Mouse (Mus musculus) hindbrain, embryonic 15.5 days (tissue): ENCODE data around the gene Limk2. TPM values are rescaled to one million over a fixed set of nuclear protein-coding genes. Genes with fewer than 3 reads are reported as not detected.
A peak's percentile ranks its signal among the peaks of the same experiment; 100 is the strongest.

Source experiments
- ATAC-seq: fragments of 200-750 bp; cut with Nextera tagmentation; 2 replicates; pipeline ENCODE4 v1.8.0; 2017; ENCODE audit warnings: low read depth, moderate number of reproducible peaks, moderate TSS enrichment; ENCODE audit not compliant: low FRiP score
- H3K27ac ChIP-seq: fragments of 300-500 bp; sonication (generic); replicated peaks from 2 replicates; pipeline ENCODE4 v1.5.1; 2015; ENCODE audit warnings: mild to moderate bottlenecking, inconsistent platforms
- H3K27me3 ChIP-seq: fragments of 300-500 bp; sonication (generic); 2 replicates; pipeline ENCODE4 v1.6.1; 2015; ENCODE audit warnings: control low read depth, inconsistent platforms
- H3K36me3 ChIP-seq: fragments of 300-500 bp; sonication (generic); 2 replicates; pipeline ENCODE4 v1.6.1; 2015; ENCODE audit warnings: control low read depth, inconsistent platforms
- H3K4me1 ChIP-seq: fragments of 300-500 bp; sonication (generic); replicated peaks from 2 replicates; pipeline ENCODE4 v1.6.1; 2015; ENCODE audit warnings: control low read depth, inconsistent platforms
- H3K4me2 ChIP-seq: fragments of 300-500 bp; sonication (generic); 2 replicates; pipeline ENCODE4 v1.6.1; 2015; ENCODE audit warnings: moderate library complexity, mild to moderate bottlenecking, inconsistent platforms
- H3K4me3 ChIP-seq: fragments of 300-500 bp; sonication (generic); 2 replicates; pipeline ENCODE4 v1.5.1; 2015; ENCODE audit warnings: mild to moderate bottlenecking, inconsistent platforms
- H3K9ac ChIP-seq: fragments of 300-500 bp; sonication (generic); 2 replicates; pipeline ENCODE4 v1.6.1; 2015; ENCODE audit warnings: inconsistent platforms
- H3K9me3 ChIP-seq: fragments of 300-500 bp; sonication (generic); 2 replicates; pipeline ENCODE4 v1.6.1; 2016; ENCODE audit warnings: control low read depth, inconsistent platforms
- WGBS: fragments of 180-500 bp; shearing (Covaris S2); methylation state at CpG from one replicate; pipeline ENCODE4 v1.1.7; 2015; 5-methylcytosine and 5-hydroxymethylcytosine counted together
- polyA plus RNA-seq: library from polyadenylated mRNA; unstranded; fragments of >200 nt; fragmentation: Nextera tagmentation; extraction: Ambion mirVana; gene quantifications from 2 replicates; pipeline ENCODE4 v1.2.1, GENCODE M21; 2015

Gene Limk2
- polyA plus RNA-seq, 1 experiment from 2014 or later = 158 TPM

DNA sequence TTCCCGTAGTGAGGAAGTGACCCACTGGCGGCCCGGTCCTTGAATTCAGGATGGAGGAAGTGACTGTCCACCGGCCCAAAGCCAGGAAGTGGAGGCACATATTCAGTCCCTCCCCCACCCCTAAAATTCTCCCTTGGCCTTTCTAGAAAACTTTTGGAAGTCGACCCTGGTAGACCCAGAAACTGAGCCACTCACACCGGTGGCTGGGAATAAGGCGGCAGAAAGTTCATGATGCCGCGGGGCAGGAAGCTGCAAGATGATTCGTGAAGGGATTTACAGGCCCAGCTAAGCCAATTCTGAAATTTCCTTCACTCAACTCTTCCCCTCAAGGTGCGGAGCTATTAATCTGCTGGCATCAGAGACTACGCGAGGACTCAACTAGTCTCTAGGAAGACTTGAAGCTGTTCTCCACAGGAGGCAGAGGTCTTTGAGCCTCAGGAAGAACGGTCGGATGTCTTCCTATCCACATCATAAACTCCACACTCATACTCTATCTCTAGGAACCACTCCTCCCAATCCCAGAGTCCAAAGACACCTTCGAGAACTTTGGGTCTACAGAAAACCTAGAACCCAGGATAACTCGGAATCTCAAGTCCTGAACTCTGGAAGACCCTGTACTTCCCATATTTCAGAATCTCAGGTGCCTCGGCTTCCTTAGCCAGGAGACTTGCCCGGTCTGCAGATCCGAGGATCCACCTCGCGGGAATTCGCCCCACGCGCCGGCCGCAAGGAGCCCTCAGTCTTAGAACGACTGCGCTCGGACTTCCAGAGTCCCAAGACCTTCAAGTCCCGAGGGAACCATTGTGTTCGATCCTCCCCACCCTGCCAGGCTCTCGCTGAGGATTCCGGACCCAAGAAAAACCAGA is 625 bp downstream of the Limk2 start:
- Histone ChIP-seq H3K9me3 (no peaks in the 10 kb centered on the region), H3K27me3 (no peaks in the 10 kb centered on the region), H3K9ac (peak overlapping the region; percentile 76), H3K4me2 (peak overlapping the region; percentile 80), H3K36me3 (no peaks in the 10 kb centered on the region), H3K27ac (peak overlapping the region; percentile 71), H3K4me3 (peak overlapping the region; percentile 78), H3K4me1 (peaks cover 18% of the 10 kb centered on the region)
- 8% methylated on average over 34 of the region's 34 CpGs for WGBS
- no peak for ATAC-seq

DNA sequence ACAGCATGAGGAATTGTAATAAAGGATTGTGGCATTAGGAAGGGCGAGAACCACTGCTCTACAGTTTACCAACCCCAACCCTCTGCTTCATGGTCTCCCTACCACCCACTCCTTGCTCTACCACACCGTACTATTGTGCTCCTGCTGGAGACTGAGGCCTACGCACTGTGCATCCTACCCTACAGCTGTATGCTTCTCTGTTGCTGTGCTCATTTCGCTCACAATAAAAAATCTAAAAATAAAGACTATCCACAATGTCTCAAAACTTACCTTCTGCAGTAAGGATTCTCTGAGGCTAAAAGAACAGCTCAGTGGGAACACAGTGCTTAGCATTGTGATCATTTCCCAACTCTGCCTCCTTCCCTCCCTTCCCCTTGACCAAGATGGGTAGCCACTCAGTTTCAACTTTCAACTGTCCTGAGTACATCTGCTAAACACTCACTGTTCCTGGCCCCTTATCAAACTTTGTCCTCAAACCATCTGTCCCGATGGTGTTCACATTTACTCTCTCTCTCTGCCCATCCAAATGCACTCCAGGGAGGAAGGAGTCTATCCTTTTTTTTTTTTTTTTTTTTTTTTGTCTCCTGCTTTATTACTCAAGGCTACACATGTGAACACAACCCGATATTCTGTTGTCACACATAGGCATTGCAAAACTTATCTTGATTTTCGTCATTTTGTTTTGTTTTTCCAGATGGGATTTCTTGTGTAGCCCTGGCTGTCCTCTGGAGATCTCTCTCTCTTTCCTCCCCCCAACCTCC is 4.5 kb downstream of the Limk2 start:
- H3K4me1 ChIP-seq = peaks cover 18% of the 10 kb centered on the region
- WGBS = 86% methylated on average over 7 of the region's 7 CpGs
- no peaks in the 10 kb centered on the region for H3K36me3 ChIP-seq
- ATAC-seq = no peak
- no peaks in the 10 kb centered on the region for H3K27me3 ChIP-seq
- no peak overlapping the region for H3K27ac ChIP-seq
- H3K9ac ChIP-seq = no peak overlapping the region
- H3K9me3 ChIP-seq = no peaks in the 10 kb centered on the region
- H3K4me2 ChIP-seq = no peak overlapping the region
- no peak overlapping the region for H3K4me3 ChIP-seq

DNA sequence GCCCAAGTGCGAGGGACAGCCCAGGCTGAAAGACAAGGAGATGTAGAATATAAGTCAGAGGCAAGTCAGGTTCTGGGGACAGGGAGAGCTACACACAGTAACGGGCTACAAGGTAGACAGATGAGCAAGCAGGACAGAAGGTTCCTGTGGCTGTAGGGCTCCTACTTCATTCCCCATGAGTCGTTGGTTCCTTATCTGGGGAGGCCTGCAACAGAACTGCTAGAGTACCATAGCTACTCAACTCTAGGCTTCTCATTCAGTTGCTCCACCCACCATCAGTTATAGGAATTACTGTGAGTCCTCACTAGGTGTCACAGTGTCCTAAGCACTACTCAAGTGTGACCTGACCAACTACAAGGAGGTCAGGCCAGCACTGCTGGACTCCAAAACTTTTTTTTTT is 6.0 kb downstream of the Limk2 start:
- Histone ChIP-seq H3K27ac (no peak overlapping the region), H3K4me3 (no peak overlapping the region), H3K36me3 (no peaks in the 10 kb centered on the region), H3K4me1 (peaks cover 5% of the 10 kb centered on the region), H3K9ac (no peak overlapping the region), H3K27me3 (no peaks in the 10 kb centered on the region), H3K9me3 (no peaks in the 10 kb centered on the region), H3K4me2 (no peak overlapping the region)
- no peak for ATAC-seq
- 91% methylated on average over 3 of the region's 3 CpGs for WGBS

DNA sequence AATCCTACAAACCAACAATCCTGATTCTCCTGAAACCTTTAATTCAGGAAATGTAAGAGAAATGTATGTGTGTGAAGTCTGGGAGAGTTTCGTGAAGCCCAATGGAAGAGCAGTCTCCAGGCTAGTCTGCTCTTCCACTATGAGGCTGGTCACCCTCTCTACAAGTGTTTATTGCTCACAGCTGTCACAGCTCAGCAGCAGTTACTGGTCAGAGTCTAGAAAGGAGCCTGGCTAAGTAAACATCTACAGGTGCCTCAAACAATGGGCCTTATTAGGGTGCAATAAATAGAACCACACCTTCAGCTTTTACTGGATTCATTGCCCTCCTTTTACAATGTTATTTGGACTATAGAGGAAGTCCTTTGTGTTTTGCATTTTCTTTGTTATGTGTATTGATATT is 10.7 kb downstream of the Limk2 start:
- Histone ChIP-seq H3K9me3 (no peaks in the 10 kb centered on the region), H3K27ac (no peak overlapping the region), H3K9ac (no peak overlapping the region), H3K4me3 (no peak overlapping the region), H3K27me3 (no peaks in the 10 kb centered on the region), H3K4me1 (0 out of 2 replicates have a peak, but pooled peaks cover 6% of the 10 kb centered on the region), H3K36me3 (no peaks in the 10 kb centered on the region), H3K4me2 (no peak overlapping the region)
- ATAC-seq = no peak
- 88% methylated on average over 1 of the region's 1 CpGs for WGBS

DNA sequence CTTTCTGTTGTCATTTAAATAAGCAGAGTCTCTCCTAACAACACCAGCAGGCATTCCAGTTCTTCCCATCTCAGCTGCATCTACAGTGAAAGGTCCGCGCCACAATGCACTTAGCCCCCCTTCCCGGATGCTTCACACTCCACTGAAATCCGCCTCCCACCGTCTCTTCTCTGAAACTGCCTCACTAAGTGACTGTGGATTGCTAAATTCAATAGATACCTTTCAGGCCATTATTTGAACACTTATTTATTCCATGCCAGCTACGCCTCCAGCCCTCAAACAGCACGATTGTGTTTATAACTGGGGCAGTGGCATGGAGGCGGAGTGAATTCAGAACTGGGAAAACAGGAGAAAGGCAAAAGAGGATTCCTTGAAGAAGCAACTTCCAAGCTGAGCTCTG is 12.4 kb downstream of the Limk2 start:
- Histone ChIP-seq H3K4me2 (no peak overlapping the region), H3K27me3 (no peaks in the 10 kb centered on the region), H3K4me1 (0 out of 2 replicates have a peak, but pooled peaks cover 6% of the 10 kb centered on the region), H3K9me3 (no peaks in the 10 kb centered on the region), H3K36me3 (no peaks in the 10 kb centered on the region), H3K4me3 (no peak overlapping the region), H3K9ac (no peak overlapping the region), H3K27ac (peak overlapping the region; percentile 61)
- peak; percentile 77; the same call in 1 of the 2 replicates for ATAC-seq
- 20% methylated on average over 8 of the region's 8 CpGs for WGBS

DNA sequence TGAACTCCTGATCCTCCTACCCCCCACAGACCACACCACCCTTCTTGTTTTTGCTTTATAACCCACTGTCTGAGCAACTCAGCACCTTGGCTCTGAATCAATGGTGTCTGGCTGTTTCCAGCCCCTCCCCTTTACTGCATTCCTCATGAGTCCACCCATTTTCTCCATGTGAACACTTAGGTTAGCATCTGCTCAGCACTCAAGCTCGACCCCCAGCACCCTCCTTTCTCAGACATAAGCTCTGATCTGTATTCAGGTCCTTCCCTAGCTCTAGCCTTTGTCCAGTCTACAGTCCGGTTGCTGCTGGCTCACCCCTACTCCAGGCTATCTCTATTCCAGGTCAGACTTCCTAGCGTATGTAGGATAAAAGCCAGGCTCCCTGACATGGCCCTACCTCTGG is 12.9 kb downstream of the Limk2 start:
- Histone ChIP-seq H3K27me3 (no peaks in the 10 kb centered on the region), H3K9ac (no peak overlapping the region), H3K9me3 (no peaks in the 10 kb centered on the region), H3K36me3 (no peaks in the 10 kb centered on the region), H3K4me2 (no peak overlapping the region), H3K27ac (peak overlapping the region; percentile 61; the same call in 1 of the 2 replicates), H3K4me3 (no peak overlapping the region), H3K4me1 (0 out of 2 replicates have a peak, but pooled peaks cover 6% of the 10 kb centered on the region)
- WGBS = 37% methylated on average over 3 of the region's 3 CpGs
- peak; percentile 85 for ATAC-seq

DNA sequence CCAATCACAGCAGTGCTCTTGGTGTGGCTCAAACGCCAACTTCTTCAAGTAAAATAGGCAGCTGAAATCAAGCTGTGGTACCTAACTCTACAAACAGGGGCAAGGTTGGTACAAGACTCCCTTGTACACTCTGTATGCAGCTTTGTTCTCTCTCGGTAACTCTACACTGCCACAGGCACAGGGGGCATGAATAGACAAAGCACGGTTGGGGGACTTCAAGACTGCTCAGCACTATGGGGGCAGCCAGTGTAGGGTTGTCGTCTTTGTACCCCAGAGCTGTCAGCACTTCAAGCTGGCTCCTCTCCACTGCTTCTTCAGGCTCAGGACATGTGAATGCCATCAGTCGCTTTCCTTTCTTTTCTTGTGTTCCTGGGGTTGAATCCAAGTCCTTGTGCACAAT is 14.5 kb downstream of the Limk2 start:
- Histone ChIP-seq H3K36me3 (no peaks in the 10 kb centered on the region), H3K27ac (0 out of 2 replicates have a peak overlapping the region, but pooled peaks have one; percentile 22), H3K4me1 (0 out of 2 replicates have a peak, but pooled peaks cover 6% of the 10 kb centered on the region), H3K4me2 (no peak overlapping the region), H3K9me3 (no peaks in the 10 kb centered on the region), H3K4me3 (no peak overlapping the region), H3K27me3 (no peaks in the 10 kb centered on the region), H3K9ac (no peak overlapping the region)
- peak; percentile 51; the same call in 1 of the 2 replicates for ATAC-seq
- 37% methylated on average over 5 of the region's 5 CpGs for WGBS

DNA sequence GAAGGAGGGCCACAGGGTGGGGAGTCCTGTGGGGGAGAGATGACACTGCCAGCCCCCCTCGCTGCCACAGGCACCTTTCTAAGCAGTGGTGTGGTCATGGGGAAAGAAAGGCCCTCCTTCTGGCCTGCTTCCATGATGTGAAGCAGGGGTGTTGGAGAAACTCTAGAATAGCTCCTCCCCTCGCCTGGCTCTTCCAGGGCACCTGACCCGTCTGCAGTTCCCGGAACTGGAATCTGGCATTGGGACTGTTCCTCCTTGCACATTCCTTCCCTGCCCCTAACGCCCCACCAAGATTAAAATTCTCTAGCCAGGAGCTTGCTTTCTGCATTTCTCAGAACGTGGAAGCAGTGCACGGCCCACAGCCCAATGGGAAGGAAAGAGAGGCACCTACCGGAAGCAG is 16.5 kb downstream of the Limk2 start:
- H3K27ac ChIP-seq = 0 out of 2 replicates have a peak overlapping the region, but pooled peaks have one; percentile 25
- no peak overlapping the region for H3K9ac ChIP-seq
- H3K9me3 ChIP-seq = no peaks in the 10 kb centered on the region
- no peak for ATAC-seq
- H3K4me1 ChIP-seq = 0 out of 2 replicates have a peak, but pooled peaks cover 6% of the 10 kb centered on the region
- H3K36me3 ChIP-seq = no peaks in the 10 kb centered on the region
- H3K4me2 ChIP-seq = no peak overlapping the region
- no peak overlapping the region for H3K4me3 ChIP-seq
- 78% methylated on average over 8 of the region's 8 CpGs for WGBS
- no peaks in the 10 kb centered on the region for H3K27me3 ChIP-seq

DNA sequence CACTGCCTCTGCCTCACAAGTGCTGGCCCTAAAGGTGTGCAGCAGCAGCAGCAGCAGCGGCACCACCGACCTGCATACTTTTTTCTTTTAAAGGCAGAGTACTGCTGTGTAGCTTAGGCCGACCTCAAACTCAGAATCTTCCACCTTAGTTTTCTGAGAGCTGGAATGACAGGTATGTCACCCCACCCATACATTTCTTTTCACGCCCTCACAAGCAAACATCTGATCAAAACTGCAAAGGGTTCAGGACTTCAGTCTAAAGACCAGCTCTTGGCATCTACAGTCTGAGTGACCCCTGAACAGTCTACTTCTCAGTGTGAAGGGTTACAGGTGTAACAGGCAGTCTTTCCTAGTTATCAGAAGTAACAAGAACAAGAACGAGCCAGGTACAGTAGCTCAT is 18.2 kb downstream of the Limk2 start:
- H3K36me3 ChIP-seq = no peaks in the 10 kb centered on the region
- H3K27ac ChIP-seq = no peak overlapping the region
- ATAC-seq = no peak
- no peaks in the 10 kb centered on the region for H3K27me3 ChIP-seq
- no peak overlapping the region for H3K9ac ChIP-seq
- no peaks in the 10 kb centered on the region for H3K9me3 ChIP-seq
- peaks cover 5% of the 10 kb centered on the region for H3K4me1 ChIP-seq
- H3K4me3 ChIP-seq = no peak overlapping the region
- 89% methylated on average over 5 of the region's 5 CpGs for WGBS
- H3K4me2 ChIP-seq = no peak overlapping the region

DNA sequence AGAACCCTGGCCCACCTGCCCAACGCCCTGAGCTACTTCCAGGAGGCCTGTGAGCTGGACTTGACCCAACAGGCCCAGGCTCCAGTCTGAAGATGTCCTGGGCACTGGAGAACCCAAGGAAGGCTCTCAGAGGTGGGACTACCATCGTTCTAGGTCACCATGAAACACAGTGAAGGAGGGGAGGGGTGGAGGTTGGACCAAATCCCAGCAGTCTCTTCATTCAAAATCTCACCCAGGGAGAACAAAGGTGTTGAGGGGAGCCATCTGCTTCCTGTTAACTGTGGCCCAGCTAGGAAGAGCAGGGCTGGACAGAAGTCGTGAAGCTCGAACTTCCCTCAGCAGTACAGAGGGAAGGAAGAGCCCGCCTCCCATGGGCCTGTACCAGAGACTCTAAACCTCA is 19.0 kb downstream of the Limk2 start:
- H3K27me3 ChIP-seq = no peaks in the 10 kb centered on the region
- H3K9me3 ChIP-seq = no peaks in the 10 kb centered on the region
- no peak overlapping the region for H3K27ac ChIP-seq
- H3K9ac ChIP-seq = no peak overlapping the region
- ATAC-seq = no peak
- no peaks in the 10 kb centered on the region for H3K36me3 ChIP-seq
- no peak overlapping the region for H3K4me3 ChIP-seq
- 85% methylated on average over 5 of the region's 5 CpGs for WGBS
- H3K4me2 ChIP-seq = no peak overlapping the region
- H3K4me1 ChIP-seq = peaks cover 5% of the 10 kb centered on the region

DNA sequence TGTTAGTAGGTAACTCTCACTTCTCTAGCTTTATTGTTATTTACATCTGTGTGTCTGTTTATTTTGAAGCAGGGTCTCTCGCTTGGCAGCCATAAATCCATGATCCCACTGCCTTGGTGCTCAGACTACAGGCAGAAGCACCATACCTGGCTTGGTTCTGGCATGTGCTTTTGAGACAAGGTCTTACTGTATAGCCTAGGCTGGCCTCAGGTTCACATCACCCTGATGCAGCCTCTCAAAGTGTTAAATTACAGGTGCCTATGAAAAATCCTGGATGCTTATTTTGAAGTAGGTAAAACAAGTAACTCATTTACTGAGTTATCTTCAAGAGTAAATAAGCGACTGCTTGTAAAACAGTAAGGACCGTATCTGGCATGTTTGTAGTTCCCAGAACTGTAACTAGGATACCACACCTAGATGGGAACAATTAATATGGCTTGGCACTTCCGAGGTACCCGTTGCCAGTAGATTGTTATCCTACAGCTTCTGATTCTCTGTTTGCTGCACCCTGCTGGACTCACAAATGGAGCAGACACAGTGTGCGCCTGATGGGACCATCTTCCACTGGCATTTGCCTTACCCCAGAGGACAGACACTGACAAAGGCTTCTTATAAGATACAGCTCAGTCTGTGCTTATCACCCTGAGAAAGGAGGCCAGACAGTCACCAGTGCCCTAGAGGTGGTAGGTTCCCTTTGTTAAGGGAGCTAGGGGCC is 21.4 kb downstream of the Limk2 start:
- no peaks in the 10 kb centered on the region for H3K27me3 ChIP-seq
- H3K4me1 ChIP-seq = peaks cover 5% of the 10 kb centered on the region
- ATAC-seq = no peak
- no peaks in the 10 kb centered on the region for H3K36me3 ChIP-seq
- no peak overlapping the region for H3K9ac ChIP-seq
- no peaks in the 10 kb centered on the region for H3K9me3 ChIP-seq
- H3K27ac ChIP-seq = no peak overlapping the region
- no peak overlapping the region for H3K4me2 ChIP-seq
- H3K4me3 ChIP-seq = no peak overlapping the region
- 81% methylated on average over 6 of the region's 6 CpGs for WGBS
